Mouse (Mus musculus) stomach, embryonic 16.5 days (tissue): Measurements from ENCODE around the gene Eif5a. TPM values are rescaled to one million over a fixed set of nuclear protein-coding genes. Genes with fewer than 3 reads are reported as not detected.

Experiments
- ATAC-seq: fragments of 200-750 bp; cut with Nextera tagmentation; 2 replicates; pipeline ENCODE4 v1.8.0; 2017; ENCODE audit warnings: moderate number of reproducible peaks, moderate TSS enrichment; ENCODE audit not compliant: insufficient read depth, low FRiP score
- H3K27ac ChIP-seq: fragments of 300-500 bp; sonication (generic); 2 replicates; pipeline ENCODE4 v1.5.1; 2014; ENCODE audit warnings: low read length
- H3K27me3 ChIP-seq: fragments of 300-500 bp; sonication (generic); 2 replicates; pipeline ENCODE4 v1.6.1; 2014; ENCODE audit warnings: low read length, control low read depth, mixed read lengths; ENCODE audit not compliant: control insufficient read depth, insufficient read depth
- H3K36me3 ChIP-seq: fragments of 300-500 bp; sonication (generic); 2 replicates; pipeline ENCODE4 v1.6.1; 2014; ENCODE audit warnings: low read length; ENCODE audit not compliant: control insufficient read depth, insufficient read depth
- H3K4me1 ChIP-seq: fragments of 300-500 bp; sonication (generic); 2 replicates; pipeline ENCODE4 v1.6.1; 2014; ENCODE audit warnings: low read length, control low read depth, mixed read lengths; ENCODE audit not compliant: control insufficient read depth, insufficient read depth
- H3K4me2 ChIP-seq: fragments of 300-500 bp; sonication (generic); 2 replicates; pipeline ENCODE4 v1.6.1; 2014; ENCODE audit warnings: low read depth, low read length, mixed read lengths
- H3K4me3 ChIP-seq: fragments of 300-500 bp; sonication (generic); replicated peaks from 2 replicates; pipeline ENCODE4 v1.5.1; 2014; ENCODE audit warnings: mild to moderate bottlenecking, low read length
- H3K9ac ChIP-seq: fragments of 300-500 bp; sonication (generic); 2 replicates; pipeline ENCODE4 v1.6.1; 2014; ENCODE audit warnings: low read length
- H3K9me3 ChIP-seq: fragments of 300-500 bp; sonication (generic); replicated peaks from 2 replicates; pipeline ENCODE4 v1.6.1; 2016; ENCODE audit warnings: low read length, control low read depth; ENCODE audit not compliant: control insufficient read depth
- WGBS: fragments of 180-500 bp; shearing (Covaris S2); extraction: QIAGEN DNeasy Blood & Tissue Kit; methylation state at CpG from one replicate; pipeline ENCODE4 v1.1.7; 2014; 5-methylcytosine and 5-hydroxymethylcytosine counted together
- polyA plus RNA-seq: library from polyadenylated mRNA; unstranded; fragments of >200 nt; fragmentation: Nextera tagmentation; extraction: Ambion mirVana; gene quantifications from 2 replicates; pipeline ENCODE4 v1.2.1, GENCODE M21; 2015

Gene Eif5a
- polyA plus RNA-seq, 1 experiment from 2014 or later: 1,535 TPM

GRCm38 (mm10) chr11:69878399-69878798 lies 43.4 kb downstream of the Eif5a start:
- peak overlapping the region; percentile 85; the same call in 1 of the 2 replicates for H3K4me2 ChIP-seq
- WGBS: 76% methylated on average over 3 of the region's 3 CpGs
- peak overlapping the region; percentile 92 for H3K27ac ChIP-seq
- H3K27me3 ChIP-seq: no peaks in the 10 kb centered on the region
- H3K9ac ChIP-seq: 0 out of 2 replicates have a peak overlapping the region, but pooled peaks have one; percentile 72
- ATAC-seq: no peak
- peaks cover 51% of the 10 kb centered on the region for H3K4me1 ChIP-seq
- peak overlapping the region; percentile 54; the same call in 1 of the 2 replicates for H3K4me3 ChIP-seq
- no peaks in the 10 kb centered on the region for H3K9me3 ChIP-seq
- no peaks in the 10 kb centered on the region for H3K36me3 ChIP-seq

DNA sequence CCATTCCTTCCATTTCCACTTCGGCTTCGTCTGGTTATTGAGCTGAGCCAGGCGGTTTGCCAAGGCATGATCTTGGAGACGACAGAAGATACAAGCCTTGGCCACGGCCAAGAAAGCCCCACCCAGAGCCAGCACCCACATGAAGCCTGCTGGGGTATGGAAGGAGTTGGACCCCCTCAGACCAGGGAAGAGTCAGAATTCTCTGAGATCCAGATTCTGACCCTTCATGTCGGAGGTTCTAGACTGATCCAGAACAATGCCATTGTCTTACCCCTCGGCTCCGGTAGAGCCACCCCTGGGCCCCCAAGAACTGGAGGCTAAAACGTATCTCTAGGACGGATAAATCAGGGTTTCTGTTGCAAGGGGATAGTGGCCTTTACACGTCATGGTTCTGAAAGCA lies 43.9 kb downstream of the Eif5a start, which contains the start of gene Tmem95:
TSS of gene Tmem95 (minus strand) at position 141 of the 400 bp plus-strand sequence.
- 80% methylated on average over 11 of the region's 11 CpGs for WGBS
- Histone ChIP-seq H3K4me1 (peaks cover 51% of the 10 kb centered on the region), H3K27ac (peak within 1 kb of the TSS; percentile 92), H3K27me3 (no peaks in the 10 kb centered on the region), H3K4me3 (peak within 1 kb of the TSS; percentile 54; the same call in 1 of the 2 replicates), H3K9me3 (no peaks in the 10 kb centered on the region), H3K36me3 (no peaks in the 10 kb centered on the region), H3K9ac (peak within 1 kb of the TSS; percentile 72; the same call in 1 of the 2 replicates), H3K4me2 (peak within 1 kb of the TSS; percentile 85)
- ATAC-seq: no peak

DNA sequence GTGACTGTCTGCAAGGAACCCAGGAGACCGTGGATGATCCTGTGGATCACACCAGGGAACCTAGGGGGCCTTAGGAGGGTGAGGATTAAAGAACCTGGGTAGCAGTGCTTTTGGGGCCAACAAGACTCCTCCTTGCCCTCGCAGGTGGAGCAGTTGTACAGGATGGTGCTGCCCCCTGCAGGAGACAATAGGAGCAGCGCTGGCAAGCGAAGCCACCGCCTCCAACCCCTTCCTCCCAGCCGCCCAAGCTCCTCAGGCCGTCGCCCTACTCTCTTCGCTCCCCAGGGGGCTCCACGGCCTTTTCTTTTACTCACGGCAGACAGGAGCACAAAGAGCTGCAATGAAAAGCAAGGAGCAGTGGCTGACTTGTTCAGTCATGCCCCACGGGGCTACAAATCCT lies 44.9 kb downstream of the Eif5a start:
- Histone ChIP-seq H3K4me3 (no peak overlapping the region), H3K4me1 (peaks cover 48% of the 10 kb centered on the region), H3K4me2 (peak overlapping the region; percentile 36), H3K27me3 (no peaks in the 10 kb centered on the region), H3K9me3 (no peaks in the 10 kb centered on the region), H3K9ac (0 out of 2 replicates have a peak overlapping the region, but pooled peaks have one; percentile 6), H3K36me3 (no peaks in the 10 kb centered on the region), H3K27ac (peak overlapping the region; percentile 92)
- WGBS: 8% methylated on average over 12 of the region's 12 CpGs
- ATAC-seq: peak; percentile 22; the same call in 1 of the 2 replicates

DNA sequence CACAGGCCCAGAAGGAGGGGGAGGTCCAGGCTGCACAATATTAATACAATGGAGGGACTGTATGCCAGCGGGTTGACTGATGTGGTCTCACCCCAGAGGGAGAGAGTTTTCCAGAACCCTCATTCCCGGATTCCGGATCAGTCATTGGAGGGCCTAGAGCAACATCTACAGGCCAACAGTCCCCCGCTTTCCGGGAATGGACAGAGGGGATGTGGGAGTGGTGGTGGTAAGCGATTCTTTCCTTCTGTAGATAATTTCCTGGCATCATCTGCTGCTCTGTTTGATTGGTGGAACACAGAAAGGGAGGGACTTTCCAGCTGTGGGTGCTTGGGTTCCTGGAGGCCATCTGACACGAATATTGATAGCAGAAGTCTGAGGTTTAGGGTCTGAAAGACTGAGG lies 45.6 kb downstream of the Eif5a start:
- Histone ChIP-seq H3K36me3 (no peaks in the 10 kb centered on the region), H3K27ac (peak overlapping the region; percentile 92), H3K9ac (peak overlapping the region; percentile 6; the same call in 1 of the 2 replicates), H3K4me3 (no peak overlapping the region), H3K9me3 (no peaks in the 10 kb centered on the region), H3K4me2 (no peak overlapping the region), H3K4me1 (peaks cover 43% of the 10 kb centered on the region), H3K27me3 (no peaks in the 10 kb centered on the region)
- 47% methylated on average over 7 of the region's 7 CpGs for WGBS
- no peak for ATAC-seq

GRCm38 (mm10) chr11:69872451-69872850 lies 49.3 kb downstream of the Eif5a start:
- Histone ChIP-seq H3K9me3 (no peaks in the 10 kb centered on the region), H3K9ac (no peak overlapping the region), H3K4me3 (no peak overlapping the region), H3K27me3 (no peaks in the 10 kb centered on the region), H3K4me1 (peaks cover 17% of the 10 kb centered on the region), H3K27ac (no peak overlapping the region), H3K36me3 (no peaks in the 10 kb centered on the region), H3K4me2 (no peak overlapping the region)
- ATAC-seq: no peak
- WGBS: 79% methylated on average over 4 of the region's 4 CpGs

DNA sequence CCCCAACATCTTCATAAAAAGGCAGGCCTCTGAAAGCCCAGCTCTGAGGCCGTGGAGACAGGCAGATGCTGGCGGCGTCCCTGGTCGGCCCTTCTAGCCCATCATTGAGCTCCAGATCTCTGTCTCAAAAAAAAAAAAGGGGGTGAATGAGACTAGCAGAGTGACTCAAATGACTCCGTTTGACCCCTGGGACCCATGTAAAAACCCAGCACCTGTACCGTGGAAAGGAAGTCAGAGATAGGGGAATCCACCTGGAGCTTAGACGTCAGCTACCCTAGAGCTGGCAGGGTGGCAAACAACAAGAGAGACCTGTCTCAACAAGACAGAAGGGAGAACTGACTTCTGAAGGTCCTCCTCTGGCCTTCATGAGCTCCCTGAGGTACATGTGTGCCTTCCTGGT lies 49.9 kb downstream of the Eif5a start:
- no peaks in the 10 kb centered on the region for H3K9me3 ChIP-seq
- no peak overlapping the region for H3K27ac ChIP-seq
- ATAC-seq: no peak
- H3K27me3 ChIP-seq: no peaks in the 10 kb centered on the region
- H3K4me3 ChIP-seq: no peak overlapping the region
- peaks cover 12% of the 10 kb centered on the region; the same call in 1 of the 2 replicates for H3K4me1 ChIP-seq
- WGBS: 83% methylated on average over 7 of the region's 7 CpGs
- no peak overlapping the region for H3K4me2 ChIP-seq
- no peaks in the 10 kb centered on the region for H3K36me3 ChIP-seq
- H3K9ac ChIP-seq: no peak overlapping the region

DNA sequence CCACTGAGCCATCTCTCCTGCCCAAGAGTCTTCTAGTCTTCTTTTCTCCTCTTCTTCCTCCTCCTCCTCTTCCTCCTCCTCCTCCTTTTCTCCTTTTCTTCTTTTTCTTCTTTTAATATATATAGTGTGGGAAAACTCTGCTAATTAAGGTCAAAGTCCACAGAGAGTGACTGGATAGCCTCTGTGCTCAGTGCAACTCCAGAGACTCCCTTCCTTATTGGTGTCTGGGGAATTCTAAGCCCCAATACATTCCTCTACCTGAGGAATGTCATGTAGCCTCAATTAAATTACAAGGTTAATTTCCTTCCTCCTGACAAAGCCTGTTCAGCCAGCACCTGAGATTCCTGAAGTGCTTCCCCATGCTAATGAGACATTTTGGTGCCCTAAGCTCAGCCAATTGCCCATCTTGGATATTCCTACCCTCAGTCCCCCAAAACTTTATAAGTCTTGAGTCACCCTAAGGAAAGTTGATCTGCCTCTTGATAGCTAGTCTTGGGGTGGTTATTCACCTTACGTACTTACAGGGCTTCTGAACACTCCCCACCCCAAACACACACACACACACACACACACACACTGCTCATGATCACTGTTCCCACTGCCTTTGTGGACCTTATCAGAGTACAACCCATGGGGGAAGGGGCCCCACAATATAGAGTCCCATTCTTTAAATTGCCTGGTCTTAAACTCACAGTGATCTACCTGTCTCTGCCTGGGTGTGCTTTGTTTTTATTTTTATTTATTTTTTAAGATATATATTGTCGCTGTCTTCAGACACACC lies 51.3 kb downstream of the Eif5a start:
- no peak for ATAC-seq
- Histone ChIP-seq H3K36me3 (no peaks in the 10 kb centered on the region), H3K4me1 (peaks cover 2% of the 10 kb centered on the region; the same call in 1 of the 2 replicates), H3K27me3 (no peaks in the 10 kb centered on the region), H3K4me2 (no peak overlapping the region), H3K4me3 (no peak overlapping the region), H3K9ac (no peak overlapping the region), H3K9me3 (no peaks in the 10 kb centered on the region), H3K27ac (no peak overlapping the region)
- 87% methylated on average over 2 of the region's 2 CpGs for WGBS

DNA sequence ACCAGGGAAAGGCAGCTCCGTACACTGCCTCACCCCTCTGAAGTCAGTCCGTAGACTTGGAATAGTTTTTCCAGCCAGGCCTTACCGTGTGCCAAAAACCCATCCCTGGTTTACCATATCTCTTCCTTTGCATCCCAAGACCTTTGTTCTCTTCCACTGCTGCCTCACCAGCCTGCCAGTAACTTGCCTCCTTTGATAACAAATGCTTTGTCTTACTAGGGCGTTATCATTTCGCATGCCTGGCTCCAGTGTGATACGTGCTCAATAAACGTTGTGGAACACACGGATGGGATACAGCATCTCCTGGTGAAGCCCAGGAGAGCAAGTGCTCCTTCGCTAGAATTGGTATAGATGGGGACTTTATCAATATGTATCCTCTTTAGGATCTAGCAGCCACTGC lies 54.4 kb downstream of the Eif5a start:
- no peaks in the 10 kb centered on the region for H3K36me3 ChIP-seq
- H3K27me3 ChIP-seq: no peaks in the 10 kb centered on the region
- no peak overlapping the region for H3K4me2 ChIP-seq
- ATAC-seq: no peak
- H3K4me1 ChIP-seq: no peaks in the 10 kb centered on the region
- H3K9ac ChIP-seq: no peak overlapping the region
- no peak overlapping the region for H3K27ac ChIP-seq
- WGBS: 57% methylated on average over 9 of the region's 9 CpGs
- H3K9me3 ChIP-seq: no peaks in the 10 kb centered on the region
- no peak overlapping the region for H3K4me3 ChIP-seq
